Mouse (Mus musculus): ENCODE measurements around the gene Sdccag8. TPM values are rescaled to one million over a fixed set of nuclear protein-coding genes. Genes with fewer than 3 reads are reported as not detected.

Sdccag8 gene
- 5.9 and 6.0 TPM in 2 replicates for polyA plus RNA-seq (2012; rRNA removed; ENCODE audit: low replicate concordance)

DNA sequence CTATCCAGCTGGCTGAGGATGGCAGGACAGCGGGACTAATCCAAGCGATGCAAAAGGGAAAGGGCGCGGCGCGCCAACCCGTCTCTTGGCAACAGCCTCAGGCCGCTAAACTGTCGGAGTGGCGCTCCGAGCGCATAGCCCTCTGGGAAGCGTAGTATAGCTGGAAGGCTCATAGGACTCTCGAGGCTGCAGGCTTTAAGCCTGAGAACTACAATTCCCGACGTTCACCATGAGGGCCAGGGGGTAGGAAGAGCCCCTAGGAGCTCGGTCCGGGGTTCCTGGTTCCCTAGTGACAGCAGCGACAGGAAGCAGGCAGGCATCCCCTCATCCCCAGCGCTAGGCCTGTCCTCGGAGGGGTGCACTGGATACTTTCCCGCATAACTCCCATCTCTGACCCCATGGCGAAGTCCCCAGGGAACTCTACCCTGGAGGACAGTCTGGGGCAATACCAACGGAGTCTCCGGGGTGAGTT, at the start of gene Sdccag8:
TSS of gene Sdccag8 (plus strand) at position 70 of the 472 bp plus-strand sequence.

GRCm38 (mm10) chr1:176814036-176814420, 432 bp upstream of the Sdccag8 start, which contains the start of gene Cep170:
Gene Cep170, minus strand, starts transcription at chr1:176814067.

Other genes starting within 250 kb of the Sdccag8 start
- 13.2 and 18.7 TPM in 2 replicates for gene Cep170, start 593 bp upstream of the Sdccag8 start, polyA plus RNA-seq (2012; rRNA removed; ENCODE audit: low replicate concordance)

Measured in subcutaneous adipose tissue, adult 2 months (tissue).